Mouse (Mus musculus) kidney, postnatal 25 days (tissue): ENCODE measurements at regions not wholly inside any gene's neighbourhood (a gene's known extent, or its start where the extent isn't known, plus 50 kb on each side); places are given as distances from the start of the nearest gene placed in this dataset.

Source experiments
- DNase-seq, 2 experiments: peaks; one replicate each; pipeline ENCODE4 v3.0.0; 2021; ENCODE audit warnings: mixed read lengths in 2 of 2

- no peak for DNase-seq
Observed at GRCm38 (mm10) chr9:22937686-22938391, 285.0 kb upstream of the Bmper start.

DNA sequence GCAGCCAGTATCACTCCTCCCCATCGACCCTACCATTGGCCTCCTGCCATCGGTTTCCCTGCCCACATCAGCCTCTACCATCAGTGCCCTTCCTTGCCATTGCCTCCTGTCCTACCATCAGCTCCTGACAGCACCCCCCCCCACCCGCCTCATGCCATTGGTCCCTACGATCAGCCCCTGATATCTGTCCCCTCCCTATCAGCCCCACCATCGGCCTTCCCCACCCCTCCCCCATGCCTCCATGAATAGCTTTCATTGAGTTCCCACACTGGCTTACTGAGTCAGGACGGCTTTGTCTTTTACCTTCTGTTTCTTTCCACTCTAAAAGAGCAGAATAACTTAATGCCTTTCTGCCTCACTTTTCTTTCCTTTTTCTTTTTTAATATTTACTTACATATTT, 277.9 kb upstream of the Bmper start:
- no peak for DNase-seq

DNA sequence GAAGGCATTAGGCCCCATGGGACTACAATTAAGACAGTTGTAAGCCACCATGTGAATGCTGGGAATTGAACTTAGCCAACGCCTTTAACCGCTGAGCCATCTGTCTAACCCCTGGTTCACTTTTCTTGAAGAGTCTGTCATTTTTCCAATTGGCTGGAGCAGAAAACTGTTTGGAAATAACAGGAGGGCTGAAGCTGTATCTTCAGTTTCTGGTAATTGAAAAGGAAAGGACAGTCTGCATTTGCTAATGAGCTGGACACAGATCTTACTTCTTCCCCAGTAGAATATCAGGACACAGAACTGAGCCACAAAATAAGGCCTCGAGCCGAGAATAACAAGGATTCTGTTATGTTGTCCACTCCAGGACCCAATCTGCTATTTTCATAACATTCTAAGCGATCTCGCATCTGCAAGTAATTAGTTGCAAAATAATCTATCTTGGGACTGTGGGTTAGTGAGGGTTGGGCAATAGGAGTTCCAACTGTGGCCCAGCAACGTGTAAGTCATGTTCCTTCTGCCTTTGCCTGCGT, 277.4 kb upstream of the Bmper start:
- DNase-seq = no peak

GRCm38 (mm10) chr9:22952571-22953442, 270.1 kb upstream of the Bmper start:
- DNase-seq = no peak

- DNase-seq = no peak
Observed at GRCm38 (mm10) chr9:22962269-22962815, 260.5 kb upstream of the Bmper start.

DNA sequence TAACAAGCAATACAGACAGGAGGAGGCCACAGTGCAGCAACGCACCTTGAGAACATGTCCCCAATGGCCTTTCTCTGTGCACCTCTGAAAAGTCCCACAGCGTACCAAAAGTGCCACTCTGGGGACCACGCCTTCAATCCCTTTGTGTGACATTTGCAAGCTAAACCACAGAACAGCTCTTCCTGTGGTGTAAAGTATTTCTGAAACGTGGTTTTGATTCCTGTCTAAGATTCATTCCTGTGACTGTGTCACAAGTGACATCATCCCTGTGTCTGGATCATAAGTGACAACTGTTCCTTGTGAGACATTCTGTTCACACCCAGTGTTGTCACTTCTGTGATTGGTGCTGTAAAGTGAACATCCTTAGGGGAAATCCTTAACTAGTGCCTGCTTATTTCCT, 251.6 kb upstream of the Bmper start:
- DNase-seq = no peak

- no peak for DNase-seq
Observed at GRCm38 (mm10) chr9:22976748-22977147, 246.1 kb upstream of the Bmper start.

GRCm38 (mm10) chr9:22979627-22980026, 243.2 kb upstream of the Bmper start:
- DNase-seq = no peak

DNA sequence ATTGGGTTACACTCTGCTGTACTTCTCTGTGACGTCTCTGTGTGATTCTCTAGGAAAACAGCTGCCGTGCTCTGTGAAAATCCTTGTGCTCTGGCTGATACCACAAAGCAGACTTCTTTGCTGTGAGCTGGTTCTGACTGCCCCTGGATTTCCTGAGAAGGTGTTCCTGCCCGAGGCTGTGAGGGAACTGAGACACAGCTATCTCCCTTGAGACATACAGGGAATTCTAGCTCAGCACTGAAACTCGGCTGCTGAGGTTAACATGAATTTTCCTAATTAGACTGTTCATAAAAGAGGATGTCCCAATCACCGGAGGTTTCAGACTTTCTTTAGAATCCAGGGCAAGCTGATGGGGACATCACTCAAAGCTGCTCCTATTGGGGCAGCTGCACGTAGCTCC, 233.4 kb upstream of the Bmper start:
- no peak for DNase-seq

GRCm38 (mm10) chr9:22993531-22993930, 229.3 kb upstream of the Bmper start:
- DNase-seq = no peak

DNA sequence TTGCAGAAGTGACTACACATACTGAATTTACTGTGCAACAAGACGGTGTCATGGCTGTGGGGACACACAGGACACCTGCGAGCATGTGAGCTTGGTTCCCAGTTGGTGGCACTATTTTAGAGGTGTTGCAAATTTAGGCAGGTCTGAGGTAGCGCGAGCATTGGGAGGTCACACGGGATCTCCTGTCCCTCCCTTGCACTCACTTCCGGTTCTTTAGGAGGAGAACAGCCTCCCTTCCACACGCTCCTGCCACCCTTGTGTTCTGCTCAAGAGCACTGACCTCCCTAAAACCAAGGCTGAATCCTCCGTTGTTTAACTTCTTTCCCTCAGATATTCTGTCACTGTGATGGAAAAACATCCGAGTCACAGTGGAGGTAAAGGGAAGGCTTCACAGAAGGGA, 227.3 kb upstream of the Bmper start:
- no peak for DNase-seq

DNA sequence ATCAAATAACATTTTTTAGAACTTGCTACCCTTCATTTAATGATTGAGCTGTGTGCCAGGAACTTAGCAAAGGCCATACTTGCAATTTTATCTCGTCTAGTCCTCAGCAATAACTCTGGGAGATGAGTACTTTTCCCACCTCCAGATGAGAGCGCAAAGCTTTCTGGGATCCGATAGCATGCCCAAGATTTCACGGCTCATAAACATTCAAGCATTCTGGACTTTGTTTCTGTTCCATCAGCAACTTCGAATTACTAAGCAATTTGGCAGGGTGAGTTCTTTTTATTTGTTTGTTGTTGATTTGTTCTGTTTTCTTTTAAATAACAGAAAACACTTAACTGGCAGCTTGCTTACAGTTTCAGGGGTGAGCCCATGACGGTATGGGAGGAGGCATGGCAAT, 224.6 kb upstream of the Bmper start:
- DNase-seq = peak; percentile 16 to 47

DNA sequence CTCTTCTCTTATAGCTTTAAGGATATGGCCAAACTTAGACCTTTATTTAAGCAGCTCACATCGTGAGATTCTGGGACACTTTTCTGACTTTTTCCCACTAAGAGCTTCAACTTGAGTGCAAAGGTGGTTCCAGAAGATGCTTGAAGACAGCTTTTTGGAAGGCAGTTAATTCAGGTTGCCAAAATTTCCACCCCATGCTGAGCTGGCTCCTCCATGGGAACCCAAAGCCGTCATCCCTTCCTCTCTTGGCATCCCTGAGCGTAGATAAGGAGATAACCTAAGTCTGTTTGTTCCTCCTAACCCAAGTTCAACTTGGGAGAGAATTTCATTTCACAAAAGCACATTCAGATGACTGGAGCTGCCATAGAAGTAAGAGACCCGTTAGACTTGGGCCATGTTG, 223.7 kb upstream of the Bmper start:
- DNase-seq = no peak

DNA sequence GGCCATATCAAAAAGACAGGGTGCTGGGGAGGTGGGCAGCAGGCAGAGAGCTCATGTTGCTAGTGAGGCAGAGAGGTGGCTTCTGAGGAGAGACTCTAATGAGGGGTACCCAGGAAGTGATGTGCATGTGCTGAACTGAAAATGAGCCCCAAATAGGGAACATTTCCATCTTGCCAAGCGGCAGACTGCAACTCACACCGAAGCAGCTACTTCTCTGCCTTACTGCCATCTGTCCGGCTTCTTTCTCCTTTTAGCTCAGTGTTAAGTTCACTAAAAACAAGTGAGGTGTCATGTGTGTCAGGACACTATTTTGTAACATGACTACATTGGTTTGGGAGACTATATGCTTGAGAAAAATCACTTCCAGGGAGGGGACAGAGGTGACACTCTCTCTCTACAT, 222.7 kb upstream of the Bmper start:
- no peak for DNase-seq

DNA sequence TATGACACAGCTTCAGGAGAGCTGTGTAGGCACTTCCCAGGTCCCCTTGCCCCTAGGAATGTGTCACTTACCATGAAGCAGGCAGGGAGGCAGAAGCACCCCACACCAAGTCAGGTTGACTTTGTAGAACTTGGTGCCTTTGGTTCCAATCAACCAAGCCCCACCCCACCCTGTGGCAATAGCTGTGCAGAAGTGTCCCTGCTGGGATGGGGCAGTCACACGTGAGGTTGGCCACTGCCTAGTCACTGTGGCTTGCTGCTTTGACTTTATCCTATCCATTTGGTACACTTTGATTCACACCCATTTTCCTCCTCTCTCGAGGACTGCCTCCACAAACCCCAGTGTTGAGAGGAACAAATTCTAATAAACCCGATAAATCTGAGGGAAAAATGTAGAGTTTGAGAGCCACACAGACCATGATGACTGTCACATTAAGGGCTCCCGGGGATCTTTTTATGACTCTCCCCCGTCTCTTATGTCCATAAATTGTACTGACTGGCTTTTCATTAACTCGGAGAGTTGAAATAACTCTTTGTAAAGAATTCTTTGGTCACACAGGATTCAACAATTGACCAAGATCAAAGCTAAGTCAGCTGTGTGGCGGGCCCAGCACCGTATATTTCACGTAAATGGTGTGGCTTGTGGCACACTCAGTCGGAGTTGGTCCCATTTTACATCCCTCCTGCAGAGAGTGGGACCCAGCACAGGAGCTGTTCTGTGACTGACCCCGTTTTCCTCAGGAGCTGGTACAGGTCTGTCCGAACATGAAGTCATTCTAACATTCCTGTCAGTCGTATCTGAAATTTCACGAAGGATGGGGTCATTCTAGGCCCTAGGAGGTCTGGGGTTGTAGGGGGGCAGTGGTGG, 219.4 kb upstream of the Bmper start:
- no peak for DNase-seq

- no peak for DNase-seq
Observed at GRCm38 (mm10) chr9:23005005-23005404, 217.9 kb upstream of the Bmper start.

- DNase-seq = peak in 1 of 2 experiments; percentile 17
Observed at GRCm38 (mm10) chr9:23009462-23010183, 213.3 kb upstream of the Bmper start.

- no peak for DNase-seq
Observed at GRCm38 (mm10) chr9:23011316-23011959, 211.4 kb upstream of the Bmper start.

DNA sequence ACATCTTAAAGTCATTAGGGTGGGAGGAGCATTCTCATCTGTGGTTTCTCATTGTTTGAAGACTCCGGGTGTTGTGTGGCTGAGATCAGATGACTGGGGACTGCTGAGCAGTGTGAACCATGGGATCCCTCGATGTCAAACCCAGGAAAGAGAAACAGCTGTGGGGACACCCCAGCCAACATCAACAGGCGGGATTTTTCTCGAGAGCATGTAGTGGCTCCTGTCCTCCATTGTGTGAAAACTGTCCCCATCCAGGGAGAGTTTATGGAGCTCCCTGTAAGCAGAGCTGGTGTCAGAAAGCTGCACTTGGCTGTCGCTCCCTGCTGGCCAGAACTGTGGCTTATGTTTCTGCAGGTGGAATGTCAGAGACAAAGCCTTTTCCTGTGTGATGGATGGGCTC, 210.7 kb upstream of the Bmper start:
- no peak for DNase-seq

GRCm38 (mm10) chr9:23016733-23017132, 206.1 kb upstream of the Bmper start:
- DNase-seq = peak in 1 of 2 experiments; percentile 11

GRCm38 (mm10) chr9:23024061-23024460, 198.8 kb upstream of the Bmper start:
- no peak for DNase-seq
